Mouse (Mus musculus): Measurements from ENCODE around the gene Pitx3.

- TF ChIP-seq POLR2A (IDR thresholded peaks at IDR 0.05; ENCODE audit: borderline replicate concordance, extremely low read depth, low read depth, low read length), result no peak
- TF ChIP-seq CTCF (IDR thresholded peaks at IDR 0.05; ENCODE audit: insufficient read depth, low read length), result no peak
Observed at GRCm38 (mm10) chr19:46180274-46180673, 32.1 kb upstream of the Pitx3 start.

Measured in lung, adult 2 months (tissue).